Mouse (Mus musculus) embryonic facial prominence, embryonic 15.5 days (tissue): ENCODE measurements around the gene Agbl3. TPM values are rescaled to one million over a fixed set of nuclear protein-coding genes. Genes with fewer than 3 reads are reported as not detected.

Source experiments
- polyA plus RNA-seq: library from polyadenylated mRNA; unstranded; fragments of >200 nt; fragmentation: Nextera tagmentation; extraction: Ambion mirVana; gene quantifications from 2 replicates; pipeline ENCODE4 v1.2.1, GENCODE M21; 2015

The Agbl3 gene
- polyA plus RNA-seq, 1 experiment from 2014 or later: 8.9 TPM

Other genes starting within 250 kb of the Agbl3 start
- gene Cald1, start 181.9 kb upstream of the Agbl3 start, polyA plus RNA-seq: 290 and 306 TPM in 2 replicates
- gene Tmem140, start 82.7 kb downstream of the Agbl3 start, polyA plus RNA-seq: 3.0 and 3.9 TPM in 2 replicates
- 14.8 and 17.4 TPM in 2 replicates for gene Cyren, start 97.6 kb downstream of the Agbl3 start, polyA plus RNA-seq
- 10.0 and 12.0 TPM in 2 replicates for gene Wdr91, start 130.4 kb downstream of the Agbl3 start, polyA plus RNA-seq
- not detected in 2 replicates for gene Stra8, start 139.7 kb downstream of the Agbl3 start, polyA plus RNA-seq
- gene Slc23a4, start 208.0 kb downstream of the Agbl3 start, polyA plus RNA-seq: 1.1 TPM in 2 replicates